Mouse (Mus musculus) hindbrain, embryonic 16.5 days (tissue): ENCODE data around the gene Cenpf. TPM values are rescaled to one million over a fixed set of nuclear protein-coding genes. Genes with fewer than 3 reads are reported as not detected.

ENCODE experiments used
- ATAC-seq: fragments of 200-750 bp; cut with Nextera tagmentation; 2 replicates; pipeline ENCODE4 v1.8.0; 2017; ENCODE audit warnings: moderate TSS enrichment, moderate library complexity
- H3K27ac ChIP-seq: fragments of 300-500 bp; sonication (generic); 2 replicates; pipeline ENCODE4 v1.5.1; 2014; ENCODE audit warnings: low read depth, mild to moderate bottlenecking, control low read depth, low read length, moderate library complexity
- H3K27me3 ChIP-seq: fragments of 300-500 bp; sonication (generic); replicated peaks from 2 replicates; pipeline ENCODE4 v1.6.1; 2014; ENCODE audit warnings: low read length; ENCODE audit not compliant: control insufficient read depth, insufficient read depth
- H3K36me3 ChIP-seq: fragments of 300-500 bp; sonication (generic); 2 replicates; pipeline ENCODE4 v1.6.1; 2014; ENCODE audit warnings: mild to moderate bottlenecking, low read length, moderate library complexity, mixed read lengths; ENCODE audit not compliant: control insufficient read depth, insufficient read depth
- H3K4me1 ChIP-seq: fragments of 300-500 bp; sonication (generic); 2 replicates; pipeline ENCODE4 v1.6.1; 2014; ENCODE audit warnings: low read depth, low read length; ENCODE audit not compliant: control insufficient read depth, insufficient read depth
- H3K4me2 ChIP-seq: fragments of 300-500 bp; sonication (generic); 2 replicates; pipeline ENCODE4 v1.6.1; 2014; ENCODE audit warnings: mild to moderate bottlenecking, low read length, control low read depth, moderate library complexity
- H3K4me3 ChIP-seq: fragments of 300-500 bp; sonication (generic); 2 replicates; pipeline ENCODE4 v1.5.1; 2014; ENCODE audit warnings: mild to moderate bottlenecking, low read length, control low read depth, moderate library complexity
- H3K9ac ChIP-seq: fragments of 300-500 bp; sonication (generic); 2 replicates; pipeline ENCODE4 v1.6.1; 2014; ENCODE audit warnings: low read depth, mild to moderate bottlenecking, control low read depth, low read length, moderate library complexity
- H3K9me3 ChIP-seq: fragments of 300-500 bp; sonication (generic); 2 replicates; pipeline ENCODE4 v1.6.1; 2014; ENCODE audit warnings: mild to moderate bottlenecking, low read length, moderate library complexity; ENCODE audit not compliant: control insufficient read depth
- WGBS: fragments of 180-500 bp; shearing (Covaris S2); extraction: QIAGEN DNeasy Blood & Tissue Kit; methylation state at CpG from one replicate; pipeline ENCODE4 v1.1.7; 2014; 5-methylcytosine and 5-hydroxymethylcytosine counted together
- polyA plus RNA-seq: library from polyadenylated mRNA; unstranded; fragments of >200 nt; fragmentation: Nextera tagmentation; extraction: Ambion mirVana; gene quantifications from 2 replicates; pipeline ENCODE4 v1.2.1, GENCODE M21; 2015

Gene Cenpf
- polyA plus RNA-seq, 1 experiment from 2014 or later = 17.1 TPM

GRCm38 (mm10) chr1:189684786-189685415, 3.0 kb downstream of the Cenpf start:
- no peak for ATAC-seq
- WGBS = 96% methylated on average over 9 of the region's 9 CpGs

DNA sequence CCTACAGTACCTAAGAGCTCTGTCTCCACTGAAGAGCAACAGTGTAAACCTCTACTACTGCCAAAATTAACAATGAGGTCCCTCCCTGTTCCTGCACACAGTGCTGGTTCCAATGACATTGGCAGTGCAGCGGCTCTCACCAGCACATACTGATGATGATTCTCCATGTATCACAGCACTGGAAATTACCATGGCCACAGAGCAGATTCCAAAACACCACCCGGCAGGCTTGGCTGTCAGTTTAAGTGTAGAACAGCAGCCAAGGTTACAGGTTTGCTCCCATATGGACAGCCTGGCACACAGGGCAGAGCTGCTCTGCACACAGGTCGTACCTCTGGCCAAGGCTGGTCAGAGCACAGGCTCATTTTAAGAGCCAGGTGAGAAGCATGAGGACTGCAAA, 8.3 kb downstream of the Cenpf start:
- Histone ChIP-seq H3K4me1 (no peaks in the 10 kb centered on the region), H3K9me3 (no peaks in the 10 kb centered on the region), H3K9ac (0 out of 2 replicates have a peak overlapping the region, but pooled peaks have one; percentile 8), H3K4me2 (no peak overlapping the region), H3K36me3 (no peaks in the 10 kb centered on the region), H3K27ac (no peak overlapping the region), H3K4me3 (no peak overlapping the region), H3K27me3 (no peaks in the 10 kb centered on the region)
- no peak for ATAC-seq
- 90% methylated on average over 3 of the region's 3 CpGs for WGBS

More at GRCm38 (mm10) chr1:189684786-189685415, 3.0 kb downstream of the Cenpf start:
- Histone ChIP-seq H3K9me3 (no peaks in the 10 kb centered on the region), H3K9ac (no peak overlapping the region), H3K27ac (no peak overlapping the region), H3K4me3 (no peak overlapping the region), H3K27me3 (no peaks in the 10 kb centered on the region), H3K4me1 (peaks cover 5% of the 10 kb centered on the region), H3K4me2 (no peak overlapping the region), H3K36me3 (no peaks in the 10 kb centered on the region)

GRCm38 (mm10) chr1:189675953-189676352, 11.9 kb downstream of the Cenpf start:
- no peaks in the 10 kb centered on the region for H3K4me1 ChIP-seq
- H3K9ac ChIP-seq = no peak overlapping the region
- 93% methylated on average over 4 of the region's 4 CpGs for WGBS
- no peaks in the 10 kb centered on the region for H3K36me3 ChIP-seq
- H3K27me3 ChIP-seq = no peaks in the 10 kb centered on the region
- no peak for ATAC-seq
- H3K27ac ChIP-seq = no peak overlapping the region
- H3K9me3 ChIP-seq = no peaks in the 10 kb centered on the region
- no peak overlapping the region for H3K4me3 ChIP-seq
- no peak overlapping the region for H3K4me2 ChIP-seq

- no peaks in the 10 kb centered on the region for H3K27me3 ChIP-seq
- H3K4me1 ChIP-seq = no peaks in the 10 kb centered on the region
- no peak overlapping the region for H3K9ac ChIP-seq
- no peaks in the 10 kb centered on the region for H3K9me3 ChIP-seq
- H3K27ac ChIP-seq = no peak overlapping the region
- no peak overlapping the region for H3K4me2 ChIP-seq
- no peaks in the 10 kb centered on the region for H3K36me3 ChIP-seq
- no peak for ATAC-seq
- no peak overlapping the region for H3K4me3 ChIP-seq
- 93% methylated on average over 1 of the region's 1 CpGs for WGBS
These were observed 12.5 kb downstream of the Cenpf start for GRCm38 (mm10) chr1:189675421-189675820.

DNA sequence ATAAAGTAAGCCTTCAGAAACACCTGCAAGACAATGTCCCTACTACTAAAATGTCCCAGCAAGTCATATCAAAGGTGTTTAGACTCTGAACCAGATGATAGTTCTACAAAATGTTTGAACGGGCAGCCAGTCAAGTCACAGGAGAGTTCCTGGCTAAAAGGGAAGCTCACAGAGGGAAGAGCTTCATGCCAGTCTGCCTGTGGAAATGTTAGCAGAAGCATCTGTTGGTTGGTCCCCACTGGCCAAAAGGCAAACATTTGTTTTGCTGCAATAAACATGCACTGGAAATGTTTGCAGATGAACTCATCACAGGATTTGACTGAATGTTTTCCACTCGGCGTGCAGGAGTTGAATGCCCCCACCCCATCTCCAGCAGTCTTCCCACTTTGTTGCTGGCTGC, 21.9 kb downstream of the Cenpf start:
- 73% methylated on average over 3 of the region's 3 CpGs for WGBS
- Histone ChIP-seq H3K4me3 (no peak overlapping the region), H3K9ac (no peak overlapping the region), H3K27ac (no peak overlapping the region), H3K9me3 (no peaks in the 10 kb centered on the region), H3K36me3 (no peaks in the 10 kb centered on the region), H3K4me1 (no peaks in the 10 kb centered on the region), H3K27me3 (no peaks in the 10 kb centered on the region), H3K4me2 (no peak overlapping the region)
- ATAC-seq = no peak

- WGBS = 74% methylated on average over 4 of the region's 4 CpGs
- Histone ChIP-seq H3K27ac (no peak overlapping the region), H3K27me3 (no peaks in the 10 kb centered on the region), H3K9me3 (no peaks in the 10 kb centered on the region), H3K36me3 (no peaks in the 10 kb centered on the region), H3K4me3 (no peak overlapping the region), H3K4me2 (no peak overlapping the region), H3K4me1 (no peaks in the 10 kb centered on the region), H3K9ac (no peak overlapping the region)
- ATAC-seq = no peak
These were observed 23.1 kb downstream of the Cenpf start for GRCm38 (mm10) chr1:189664873-189665144.

DNA sequence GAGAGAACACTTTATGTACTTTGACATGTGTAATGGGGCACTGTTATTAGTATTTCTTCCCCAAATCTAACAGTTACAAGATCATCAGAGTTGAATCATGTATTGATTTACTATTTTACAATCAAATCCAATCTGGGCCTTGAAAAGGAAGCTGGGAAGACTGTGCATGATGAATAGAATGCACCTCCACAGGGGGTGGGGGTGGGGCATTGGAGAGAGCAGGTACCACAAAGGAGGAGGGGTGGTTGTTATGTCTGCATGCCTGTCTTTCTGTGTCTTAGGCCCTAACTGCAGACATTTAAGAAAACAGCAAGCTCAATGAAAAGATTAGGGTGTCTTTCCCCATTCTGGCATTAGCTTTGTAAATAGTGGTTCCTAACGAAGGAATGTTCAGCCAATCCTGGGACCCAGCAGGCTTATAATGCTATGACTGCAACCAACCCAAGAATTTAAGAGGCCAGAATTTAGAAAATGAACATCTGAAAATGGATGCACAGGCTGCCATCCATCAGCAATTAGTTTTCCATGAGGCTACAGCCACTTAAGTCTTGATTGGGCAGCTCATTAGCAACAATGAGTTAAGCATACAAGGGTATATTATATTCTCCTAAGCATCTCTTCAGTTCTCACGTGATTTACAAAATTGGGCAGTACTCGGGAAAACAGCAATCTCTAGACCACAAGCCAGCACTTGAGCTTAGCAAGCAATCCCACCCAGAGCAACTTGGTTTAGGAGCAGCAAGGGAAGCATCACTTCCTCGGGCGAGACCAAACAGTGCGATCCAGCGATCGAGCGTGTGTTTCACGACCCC, 23.6 kb downstream of the Cenpf start:
- Histone ChIP-seq H3K9me3 (no peaks in the 10 kb centered on the region), H3K4me3 (no peak overlapping the region), H3K9ac (no peak overlapping the region), H3K4me1 (no peaks in the 10 kb centered on the region), H3K36me3 (no peaks in the 10 kb centered on the region), H3K27me3 (no peaks in the 10 kb centered on the region), H3K27ac (no peak overlapping the region), H3K4me2 (no peak overlapping the region)
- 0 out of 2 replicates have a peak, but pooled peaks have one; percentile 20 for ATAC-seq
- 65% methylated on average over 10 of the region's 10 CpGs for WGBS

DNA sequence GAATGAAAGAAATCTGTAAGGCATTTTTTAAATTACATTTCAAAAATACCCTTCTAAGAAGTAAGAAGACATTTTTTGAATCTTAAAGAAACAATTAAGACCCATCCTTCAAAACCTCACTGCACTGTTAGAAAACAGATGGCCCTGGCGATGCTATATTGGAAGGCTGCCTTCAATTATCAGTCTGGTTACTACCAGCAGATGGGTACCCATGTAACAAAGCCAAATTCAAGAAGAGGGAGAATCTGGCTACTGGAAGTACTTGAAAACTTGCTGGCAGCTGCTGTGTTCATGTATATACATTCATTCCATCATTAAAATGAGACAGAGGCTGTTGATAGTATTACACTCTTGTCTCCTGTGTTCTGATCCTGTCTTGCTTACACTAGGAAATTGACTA, 24.4 kb downstream of the Cenpf start:
- Histone ChIP-seq H3K27me3 (no peaks in the 10 kb centered on the region), H3K4me2 (no peak overlapping the region), H3K9me3 (no peaks in the 10 kb centered on the region), H3K36me3 (no peaks in the 10 kb centered on the region), H3K4me3 (no peak overlapping the region), H3K27ac (no peak overlapping the region), H3K4me1 (no peaks in the 10 kb centered on the region), H3K9ac (no peak overlapping the region)
- 48% methylated on average over 1 of the region's 1 CpGs for WGBS
- no peak; the same call in 1 of the 2 replicates for ATAC-seq

DNA sequence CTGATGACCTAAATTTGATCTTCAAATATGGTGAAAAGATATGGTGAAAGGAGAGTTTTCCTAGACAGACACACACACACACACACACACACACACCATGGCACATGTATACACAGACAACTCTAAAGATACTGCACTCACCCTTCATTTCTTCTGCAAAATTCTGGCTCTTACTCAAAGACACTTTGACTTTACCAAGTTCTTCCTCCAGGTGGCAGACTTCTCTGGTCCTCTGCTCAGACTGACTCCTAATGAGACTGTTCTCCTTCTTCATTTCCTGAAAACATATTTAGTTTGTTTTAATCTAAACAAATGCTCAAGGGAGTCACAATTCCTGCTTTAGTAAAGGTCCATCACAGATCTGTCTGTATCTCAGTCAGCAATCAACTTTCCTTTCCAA, 26.0 kb downstream of the Cenpf start:
- Histone ChIP-seq H3K27me3 (no peaks in the 10 kb centered on the region), H3K27ac (no peak overlapping the region), H3K9ac (no peak overlapping the region), H3K4me2 (no peak overlapping the region), H3K9me3 (no peaks in the 10 kb centered on the region), H3K4me1 (no peaks in the 10 kb centered on the region), H3K4me3 (no peak overlapping the region), H3K36me3 (no peaks in the 10 kb centered on the region)
- ATAC-seq = no peak
